Mouse (Mus musculus) spleen, postnatal 14 days (tissue): ENCODE results near the gene Vwf.

Source experiments
- DNase-seq, 2 experiments: peaks; one replicate each; pipeline ENCODE4 v3.0.0; 2021 to 2022; ENCODE audit warnings: low spot score in 2 of 2

The Vwf gene

DNA sequence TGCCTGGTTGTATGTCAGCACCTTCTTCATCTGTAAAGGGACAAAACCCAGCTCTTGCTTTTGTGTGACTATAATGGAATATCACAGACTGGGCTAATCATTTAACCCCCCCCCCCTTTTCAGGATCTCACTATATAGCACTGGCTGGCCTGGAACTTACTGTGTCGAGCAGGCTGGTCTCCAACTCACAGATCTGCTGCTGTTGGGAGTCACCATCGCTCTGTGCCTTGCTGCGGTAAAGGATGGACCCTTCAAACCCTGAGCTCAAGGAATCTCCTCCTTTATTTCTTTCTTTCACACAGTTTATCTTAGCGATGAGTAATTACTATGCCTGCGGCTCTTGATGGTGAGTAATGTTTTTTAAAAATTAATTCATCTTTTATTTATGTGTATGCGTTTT, at the start of gene Vwf:
Vwf (plus strand) TSS at position 301 of the 400 bp plus-strand sequence.
- DNase-seq: no peak

DNA sequence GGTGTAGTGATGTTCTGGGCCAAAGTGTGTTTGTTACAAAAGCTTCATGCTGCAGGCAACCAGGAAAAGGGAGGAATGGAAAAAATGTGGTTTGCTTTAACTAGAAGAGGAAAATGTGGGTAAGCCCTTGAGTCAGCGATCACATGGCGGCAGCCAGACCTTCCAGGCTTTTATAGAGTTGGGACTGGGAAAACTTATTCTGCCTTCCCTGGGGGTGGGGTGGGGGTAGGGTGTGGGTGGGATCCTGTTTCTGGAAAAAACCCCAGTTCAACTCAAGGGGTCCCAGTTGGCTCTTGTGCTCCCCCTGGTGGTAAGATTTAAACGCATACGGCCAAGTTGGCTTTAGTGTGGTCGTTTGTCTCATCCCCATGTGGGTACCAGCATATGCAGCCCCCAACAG, 48.5 kb upstream of the Vwf start:
- no peak for DNase-seq

DNA sequence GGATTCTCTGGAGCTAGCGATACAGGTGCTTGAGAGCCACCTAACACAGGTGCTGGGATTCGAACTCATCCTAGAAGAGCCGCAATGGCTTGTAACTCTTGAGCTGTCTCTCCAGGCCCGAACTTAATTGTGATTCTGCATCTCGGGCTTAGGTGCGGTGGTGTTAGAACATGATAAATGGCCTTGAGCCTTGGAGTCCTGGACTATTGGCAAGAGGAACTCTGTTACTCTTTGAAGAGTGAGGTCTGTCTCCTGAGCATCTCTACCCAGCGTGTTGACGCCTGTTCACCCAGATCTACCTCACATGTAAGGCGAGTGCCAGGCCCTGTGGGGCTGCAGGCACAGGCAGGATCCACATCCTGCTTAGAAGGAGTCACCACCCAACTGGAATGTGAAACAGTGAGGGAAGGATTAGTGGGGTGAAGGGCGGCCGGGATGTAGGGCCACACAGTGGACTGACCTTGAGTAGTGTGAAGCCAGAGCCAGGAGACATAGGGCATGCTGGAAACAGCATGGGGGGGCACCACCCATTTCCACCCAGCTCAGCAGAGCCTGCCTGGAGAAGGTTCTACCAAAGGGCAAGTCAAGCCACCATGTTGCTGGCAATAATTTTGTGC, 43.3 kb upstream of the Vwf start:
- DNase-seq: no peak

DNA sequence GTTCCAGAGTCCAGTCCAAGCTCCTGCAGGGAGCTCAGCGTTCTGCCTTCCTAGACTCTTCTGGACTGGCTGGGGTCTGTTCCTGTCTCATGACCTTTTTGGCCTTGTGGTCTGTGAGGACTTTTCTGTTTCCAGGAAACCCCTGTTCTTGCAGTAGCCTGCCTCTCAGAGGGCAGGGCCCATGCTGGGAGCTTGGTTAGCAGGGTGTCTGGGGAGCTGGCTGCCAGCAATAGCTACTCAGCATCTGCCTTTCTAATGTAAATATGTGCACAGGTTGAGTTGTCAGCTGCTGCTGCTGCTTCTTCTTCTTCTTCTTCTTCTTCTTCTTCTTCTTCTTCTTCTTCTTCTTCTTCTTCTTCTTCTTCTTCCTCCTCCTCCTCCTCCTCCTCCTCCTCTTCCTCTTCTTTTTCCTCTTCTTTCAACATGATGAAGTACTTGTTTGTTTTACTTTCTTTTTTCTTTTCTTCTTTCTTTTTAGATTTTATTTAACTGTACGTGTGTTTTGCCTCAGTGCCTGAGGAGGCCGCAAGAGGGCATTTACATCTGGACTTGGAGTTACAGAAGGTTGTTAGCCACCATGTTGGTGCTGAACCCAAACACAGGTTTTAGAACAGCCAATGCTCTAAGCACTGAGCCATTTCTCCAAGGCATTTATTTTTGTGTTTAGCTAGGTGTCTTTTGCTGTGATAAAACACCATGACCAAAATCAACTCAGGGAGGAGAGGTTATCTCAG, 41.8 kb upstream of the Vwf start:
- DNase-seq: no peak

DNA sequence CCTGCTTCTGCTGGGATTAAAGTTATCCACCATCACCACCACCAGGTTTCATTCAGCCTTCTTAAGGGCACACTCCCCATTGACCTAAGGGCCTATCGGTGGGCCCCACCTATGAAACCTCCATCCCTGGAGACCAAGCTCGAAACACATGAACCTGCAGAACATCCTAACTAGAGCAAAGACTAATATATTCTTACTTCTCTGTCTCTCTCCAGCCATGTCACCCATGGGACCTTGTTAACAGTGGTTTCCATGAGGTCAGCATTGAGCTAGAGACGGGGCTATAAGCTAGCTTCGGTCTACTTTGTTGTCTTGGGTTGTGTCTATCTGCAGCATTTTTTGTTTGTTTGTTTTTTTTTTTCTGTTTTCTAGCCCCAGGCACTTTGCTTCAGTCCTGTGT, 40.1 kb upstream of the Vwf start:
- no peak for DNase-seq

DNA sequence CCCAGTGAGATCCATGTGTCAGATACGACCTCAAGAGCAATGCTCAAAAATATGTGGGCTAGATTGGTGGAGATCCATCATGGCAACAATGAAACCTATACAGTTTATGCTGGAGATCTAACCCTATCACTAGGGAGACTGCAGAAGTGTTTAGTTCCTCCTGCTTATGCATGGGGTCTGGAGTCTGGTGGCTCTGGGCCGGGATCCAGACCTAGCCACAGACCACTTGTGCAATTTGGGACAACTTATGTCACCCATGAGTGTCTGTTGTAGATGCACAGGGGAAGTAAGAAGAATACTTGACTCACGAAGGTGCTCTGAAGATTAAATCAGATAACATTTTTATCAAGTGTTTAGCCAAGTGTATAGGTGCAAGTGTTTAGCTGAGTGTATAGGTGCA, 36.8 kb upstream of the Vwf start:
- DNase-seq: no peak

DNA sequence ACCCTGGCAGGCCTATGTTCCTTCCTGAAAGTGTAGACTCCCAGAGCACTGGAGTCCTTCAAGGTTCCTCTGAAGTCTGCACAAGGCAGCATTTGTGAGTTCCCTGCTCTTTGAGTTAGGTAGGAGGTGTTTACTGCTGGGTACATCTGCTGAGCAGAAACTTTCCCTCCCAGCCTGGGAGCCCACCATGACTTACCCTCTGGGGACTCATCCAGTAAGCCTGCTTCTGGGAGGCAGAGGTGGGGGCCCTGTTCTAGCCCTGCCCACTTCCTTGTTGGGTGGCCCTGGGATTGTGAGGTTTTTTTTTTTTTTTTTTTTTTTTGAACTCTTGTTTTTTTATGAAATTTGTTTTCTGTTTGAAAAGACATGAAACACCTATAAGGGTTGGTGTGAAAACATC, 35.9 kb upstream of the Vwf start:
- DNase-seq: no peak

DNA sequence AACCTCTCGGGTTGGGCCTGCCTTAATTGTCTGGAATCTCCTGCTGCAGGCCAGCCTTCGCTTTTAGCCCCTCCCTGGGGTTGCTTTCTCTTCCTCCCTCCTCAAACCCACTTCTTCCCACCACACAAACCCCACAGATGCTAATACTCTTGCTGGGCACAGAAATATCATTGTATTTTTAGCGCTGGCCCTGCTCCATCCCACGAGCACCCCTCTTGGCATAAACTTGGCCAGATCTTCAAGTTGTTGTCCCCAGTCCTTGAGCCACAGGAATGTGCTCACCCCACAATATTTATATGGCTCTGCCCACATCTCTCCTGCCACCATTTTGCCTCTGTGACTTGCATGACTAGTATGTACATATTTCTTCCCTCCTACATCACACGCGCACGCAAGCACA, 35.4 kb upstream of the Vwf start:
- no peak for DNase-seq

DNA sequence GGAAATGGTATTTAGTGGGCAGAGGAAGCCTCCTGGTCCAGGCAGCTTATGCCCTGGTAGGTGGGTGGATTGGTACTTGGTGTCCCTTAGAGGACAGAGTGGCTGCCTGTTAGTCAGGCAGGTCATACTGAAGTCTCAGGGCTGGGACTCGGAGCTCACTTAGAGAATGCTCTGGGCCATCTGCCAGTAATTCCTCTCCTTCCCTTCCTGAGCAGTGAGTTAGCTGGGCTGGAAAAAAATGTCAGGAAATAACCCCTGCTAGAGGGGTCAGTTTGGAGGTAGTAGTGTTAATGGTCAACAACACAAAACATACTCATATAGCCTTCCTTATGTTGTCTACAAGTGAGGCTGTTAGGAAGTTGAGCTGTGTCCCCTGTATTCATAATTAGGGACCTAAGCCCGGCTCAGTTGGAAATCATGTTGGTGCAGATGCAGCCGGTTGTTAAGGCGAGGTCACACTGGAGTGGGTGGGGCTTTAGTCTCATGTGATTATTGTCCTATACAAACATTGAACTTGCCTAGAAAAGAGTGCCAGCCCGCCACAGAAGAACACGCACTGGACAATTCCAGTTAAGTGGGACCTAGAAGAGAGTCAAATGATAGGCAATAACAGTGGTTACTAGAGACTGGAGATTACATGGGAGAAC, 33.5 kb upstream of the Vwf start:
- DNase-seq: no peak

DNA sequence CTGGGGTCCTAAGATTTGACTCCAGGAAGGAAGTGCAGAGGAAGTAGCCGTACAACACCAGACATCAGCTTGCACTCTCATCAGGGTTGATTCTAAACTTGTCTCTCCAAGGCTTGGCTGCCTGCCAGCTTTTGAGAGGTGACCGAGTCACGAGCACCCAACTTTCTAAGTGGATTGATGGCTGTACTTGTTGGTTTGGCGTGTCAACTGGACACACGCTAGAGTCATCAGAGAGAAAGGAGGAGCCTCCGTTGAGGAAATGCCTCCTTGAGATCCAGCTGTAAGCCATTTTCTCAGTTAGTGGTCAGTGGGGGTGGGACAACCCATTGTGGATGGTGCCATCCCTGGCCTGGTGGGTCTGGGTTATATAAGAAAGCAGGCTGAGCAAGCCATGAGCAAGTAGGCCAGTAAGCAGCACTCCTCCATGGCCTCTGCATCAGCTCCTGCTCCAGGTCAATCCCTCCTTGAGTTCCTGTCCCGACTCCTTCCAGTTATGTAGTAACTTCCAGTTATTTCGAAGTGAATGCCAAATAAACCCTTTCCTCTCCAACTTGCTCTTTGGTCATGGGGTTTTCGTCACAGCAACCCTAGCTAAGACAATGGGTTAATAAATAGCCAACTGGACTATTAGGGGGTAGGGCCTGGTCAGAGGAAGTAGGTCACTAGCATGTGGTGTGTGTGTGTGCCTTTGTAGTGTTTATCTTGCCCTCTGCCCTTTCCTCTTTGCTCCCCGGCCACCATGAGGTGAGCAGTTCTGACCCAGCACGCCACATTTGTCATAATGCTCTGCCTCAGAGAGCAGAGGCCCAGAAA, 30.9 kb upstream of the Vwf start:
- DNase-seq: no peak

DNA sequence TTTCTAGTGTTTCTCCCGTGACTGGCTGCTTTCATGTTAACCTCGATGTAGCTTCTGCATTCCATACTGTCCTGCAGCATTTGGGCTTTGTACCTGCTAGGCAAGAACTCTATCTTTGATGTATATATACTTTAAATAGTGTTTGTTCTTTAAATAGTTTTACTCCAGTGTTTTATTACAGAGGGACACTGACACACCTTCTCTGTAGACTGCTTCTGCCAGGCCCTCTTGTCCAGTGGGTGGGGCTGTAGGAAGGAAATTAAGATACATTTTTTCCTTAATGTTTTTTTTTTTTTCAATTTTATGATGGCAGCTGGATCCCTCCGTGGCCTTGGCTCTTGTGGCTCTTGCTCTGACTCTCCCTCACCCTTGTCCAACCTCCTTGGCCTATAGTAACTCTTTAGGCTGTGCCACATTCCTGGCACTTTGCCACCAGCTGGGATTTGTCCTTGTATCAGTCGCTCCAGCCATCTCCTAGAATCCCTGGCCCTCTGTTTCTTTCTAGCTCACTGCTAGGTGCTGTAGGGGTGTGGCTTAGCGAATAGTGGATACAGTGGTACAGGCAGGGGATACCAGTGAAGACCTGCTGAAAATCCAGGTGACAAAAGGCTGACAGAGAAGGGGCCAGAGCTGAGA, 24.9 kb upstream of the Vwf start:
- DNase-seq: no peak

DNA sequence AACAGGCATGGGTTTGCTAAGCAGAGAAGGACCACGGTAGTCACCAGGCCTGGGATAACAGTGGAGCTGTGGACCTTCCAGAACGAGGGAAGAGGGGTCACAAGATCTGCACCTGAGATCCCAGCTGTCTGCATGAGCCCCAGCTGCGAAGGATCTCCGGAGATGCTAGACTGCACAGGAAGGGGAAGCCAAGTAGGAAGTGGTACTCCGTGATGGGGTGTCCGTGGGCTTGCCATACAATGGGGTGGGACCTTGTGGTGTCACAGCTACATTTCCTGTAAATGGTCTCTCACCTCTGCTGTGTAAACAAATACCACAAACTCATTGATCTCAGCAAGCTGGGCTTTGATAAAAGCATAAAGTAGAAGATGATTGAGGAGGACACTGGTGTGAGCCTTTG, 22.5 kb upstream of the Vwf start:
- DNase-seq: no peak

DNA sequence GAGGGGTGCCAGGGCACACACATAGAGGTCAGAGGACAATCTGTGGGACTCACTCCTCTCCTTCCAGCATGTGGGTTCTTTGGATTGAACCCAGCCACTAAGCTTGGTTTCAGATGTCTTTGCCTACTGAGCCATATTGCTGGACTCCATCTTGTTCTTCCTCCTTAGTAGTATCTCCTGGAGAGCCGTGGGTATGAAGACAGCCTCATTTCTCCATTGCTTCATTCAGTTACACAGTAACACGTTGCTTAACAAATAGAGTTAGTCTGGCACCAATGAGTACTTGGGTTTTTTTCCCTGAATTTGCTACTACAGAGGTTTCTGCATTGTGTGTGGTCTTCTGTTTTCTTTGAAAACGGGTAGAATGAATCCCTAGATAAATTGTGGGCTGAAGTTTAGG, 20.5 kb upstream of the Vwf start:
- no peak for DNase-seq

DNA sequence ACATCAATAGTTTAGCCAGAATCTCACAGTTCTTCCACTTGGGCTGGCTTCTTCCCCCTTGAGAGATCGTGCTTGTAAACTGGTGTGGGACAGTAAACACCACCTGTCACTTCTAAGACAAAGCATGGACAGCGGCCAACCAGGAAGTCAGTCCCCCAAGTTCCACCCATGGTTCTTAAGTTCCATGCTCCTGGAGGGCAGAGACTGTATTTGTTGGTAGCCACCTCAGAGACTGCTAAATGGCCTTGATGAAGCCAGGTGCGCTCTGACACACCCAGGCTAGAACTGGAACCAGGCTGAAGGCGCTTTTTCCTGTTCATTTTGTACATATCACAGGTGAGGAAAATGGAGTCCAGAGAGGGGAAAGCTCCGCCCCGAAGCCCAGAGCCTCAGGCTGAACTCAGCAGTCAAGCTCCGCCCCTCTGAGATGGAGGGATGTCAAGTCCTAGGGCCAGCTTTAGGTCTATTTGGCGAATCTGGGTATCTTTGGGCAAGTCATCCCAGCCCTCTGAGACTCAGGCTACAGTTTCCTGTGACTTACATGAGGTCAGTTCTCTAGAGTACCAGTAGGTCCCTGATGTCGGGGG, 17.9 kb upstream of the Vwf start:
- DNase-seq: no peak

DNA sequence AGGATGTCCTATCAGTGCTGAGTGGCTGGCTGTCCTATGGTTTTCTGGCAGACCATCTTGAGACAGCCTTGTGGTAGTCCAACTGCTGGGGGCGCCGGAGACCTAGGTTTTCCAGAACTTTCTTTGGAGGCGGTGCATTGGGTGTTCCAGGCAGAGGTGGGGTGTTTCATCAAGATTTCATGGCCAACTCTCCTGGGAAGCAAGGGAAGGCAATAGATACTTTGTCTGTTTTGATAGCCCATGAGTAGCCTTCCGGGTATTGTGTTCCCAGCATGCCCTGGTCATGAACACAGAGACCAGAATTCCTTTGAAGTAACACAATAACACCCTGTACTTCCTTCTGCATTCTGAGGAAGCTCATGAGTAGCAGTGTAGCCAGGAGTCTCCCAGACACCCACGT, 17.1 kb upstream of the Vwf start:
- DNase-seq: no peak

DNA sequence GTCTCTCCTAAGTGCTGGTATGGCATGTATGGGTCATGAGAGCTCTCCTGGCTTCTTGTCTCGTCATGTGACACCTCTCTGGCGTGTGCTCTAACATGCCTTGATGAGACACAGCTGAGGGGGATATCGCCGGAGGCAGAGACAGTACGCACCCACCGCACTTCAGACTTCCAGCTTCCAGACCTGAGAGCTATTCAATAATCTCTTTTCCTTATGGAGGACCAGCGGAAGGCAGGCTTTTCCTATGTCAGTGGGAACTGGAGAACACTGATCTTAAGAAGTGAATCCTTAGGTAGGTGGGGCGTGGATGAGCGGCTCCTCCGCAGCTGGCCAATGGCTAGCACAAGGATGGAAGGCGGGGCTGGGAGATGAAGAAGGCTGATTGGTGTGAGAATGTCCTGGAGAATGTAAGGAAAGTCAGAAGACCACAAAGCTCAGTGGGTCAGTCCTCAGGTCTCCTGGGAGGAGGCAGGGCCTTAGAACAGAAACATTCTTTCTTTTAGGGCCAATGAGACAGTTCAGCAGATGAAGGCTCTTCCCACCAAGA, 13.4 kb upstream of the Vwf start:
- no peak for DNase-seq

DNA sequence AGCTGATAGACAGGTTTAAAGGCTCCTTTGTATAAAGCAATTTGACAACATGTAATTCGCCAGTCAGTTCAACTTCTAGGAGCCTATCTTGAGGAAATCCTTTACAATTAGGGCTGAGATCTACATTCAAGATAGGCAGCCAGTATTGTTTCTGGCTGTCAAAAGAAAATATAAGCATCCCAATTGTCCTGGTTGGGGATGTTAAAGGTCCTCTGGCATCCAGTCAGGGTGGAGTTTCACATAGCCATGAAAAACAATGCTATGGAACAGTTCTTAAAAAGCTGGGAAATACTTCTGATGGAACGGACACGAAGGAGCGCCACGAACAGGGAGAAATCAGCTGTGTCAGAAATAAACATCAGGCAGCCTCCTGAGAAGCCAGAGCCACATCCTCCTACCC, 11.6 kb upstream of the Vwf start:
- DNase-seq: no peak

DNA sequence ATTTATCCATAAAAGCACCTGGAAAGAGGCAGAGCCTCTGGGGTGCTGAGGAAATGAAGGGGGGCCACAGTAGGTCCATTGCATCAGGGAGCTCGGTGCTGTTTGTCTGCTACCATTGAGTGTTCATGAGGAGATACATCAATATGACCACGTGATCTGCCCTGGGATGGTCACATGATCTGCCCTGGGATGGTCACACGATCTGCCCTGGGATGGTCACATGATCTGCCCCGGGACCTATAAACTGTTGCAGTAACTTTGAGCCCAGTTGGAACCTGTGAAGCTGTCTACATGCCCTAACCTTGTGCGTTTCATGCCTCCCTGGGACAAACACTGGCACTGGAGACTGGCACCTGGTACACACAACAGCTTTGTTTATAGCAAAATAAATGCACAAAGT, 8.1 kb upstream of the Vwf start:
- DNase-seq: no peak

DNA sequence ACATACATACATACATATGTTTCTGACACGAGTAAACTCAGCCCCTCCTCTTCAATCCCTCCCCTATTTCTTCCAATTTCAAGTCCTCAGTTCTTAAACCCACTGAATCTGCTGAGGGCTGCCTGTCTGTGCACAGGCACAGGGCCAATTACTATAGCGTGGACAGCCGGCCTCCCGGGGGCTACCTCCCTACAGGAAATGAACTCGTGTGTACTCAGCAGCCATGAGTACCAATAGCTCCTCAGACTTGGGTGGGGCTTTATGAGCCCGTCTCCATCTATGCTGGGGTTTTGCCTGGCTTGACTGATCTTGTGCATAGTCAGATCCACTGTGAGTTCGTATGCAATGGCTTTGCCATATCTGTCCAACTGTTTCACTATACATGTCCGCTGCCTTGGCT, 7.2 kb upstream of the Vwf start:
- DNase-seq: no peak

DNA sequence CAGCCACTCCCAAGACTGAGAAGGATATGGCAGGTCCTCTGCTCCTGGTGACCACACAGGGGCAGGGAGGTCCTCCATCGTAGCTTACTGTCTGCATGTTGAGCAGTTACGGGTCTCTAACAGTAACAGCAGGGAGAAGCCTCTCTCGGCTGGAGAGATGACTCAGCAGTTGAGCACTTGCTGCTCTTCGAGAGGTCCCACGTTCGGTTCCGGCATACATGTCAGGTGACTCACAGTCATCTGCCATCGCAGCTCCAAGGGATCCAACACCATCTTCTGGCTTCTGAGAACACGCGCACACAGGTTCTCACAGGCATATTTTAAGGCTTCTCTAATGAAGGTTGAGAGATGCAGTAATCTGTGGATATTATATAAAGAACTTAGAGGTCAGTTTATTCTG, 6.4 kb upstream of the Vwf start:
- no peak for DNase-seq

DNA sequence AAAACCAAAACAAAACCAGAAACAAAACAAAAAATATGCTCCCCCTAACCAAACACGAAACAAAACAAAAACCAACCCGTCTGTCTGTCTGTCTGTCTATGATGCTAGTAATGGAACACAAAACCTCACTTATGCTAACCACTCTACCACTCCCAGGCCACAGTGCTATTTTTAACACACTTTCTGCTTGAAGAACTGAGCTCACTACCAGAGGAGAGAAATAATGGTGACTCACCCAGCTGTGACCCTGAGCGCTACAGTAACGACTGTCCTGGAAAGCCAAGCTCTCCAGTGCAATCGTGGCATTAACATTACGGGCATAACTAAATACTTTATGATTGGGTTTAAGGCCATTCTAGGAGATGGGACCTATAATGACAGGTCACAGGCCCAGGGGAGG, 5.7 kb upstream of the Vwf start:
- no peak for DNase-seq
